Mouse (Mus musculus): ENCODE data around the gene Ybx3.

The Ybx3 gene

DNA sequence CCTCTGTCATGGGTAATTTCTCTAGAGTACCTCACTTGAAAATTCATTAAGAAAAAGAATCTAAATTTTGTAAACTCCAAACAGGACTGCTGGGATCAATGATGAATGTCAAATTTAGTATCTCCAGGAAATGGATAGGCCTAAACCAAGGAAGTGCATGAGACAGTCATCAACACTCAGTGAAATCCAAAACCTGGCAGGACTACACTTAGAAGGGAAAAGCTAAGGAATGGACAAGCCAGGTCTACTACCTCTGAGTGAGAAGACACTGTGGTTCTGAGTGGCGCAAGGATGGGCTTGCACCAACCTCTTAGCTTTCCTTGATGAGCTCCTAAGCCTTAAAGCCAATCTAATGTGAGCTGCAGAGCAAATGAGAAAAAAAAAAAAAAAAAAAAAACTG is 2.8 kb downstream of the Ybx3 start:
- no peak for DNase-seq (ENCODE audit: low spot score in 2 of 2)

GRCm38 (mm10) chr6:131383713-131384330 is 4.5 kb downstream of the Ybx3 start:
- no peak for DNase-seq (ENCODE audit: low spot score in 2 of 2)

GRCm38 (mm10) chr6:131382984-131383337 is 5.3 kb downstream of the Ybx3 start:
- no peak for DNase-seq (ENCODE audit: low spot score in 2 of 2)

DNA sequence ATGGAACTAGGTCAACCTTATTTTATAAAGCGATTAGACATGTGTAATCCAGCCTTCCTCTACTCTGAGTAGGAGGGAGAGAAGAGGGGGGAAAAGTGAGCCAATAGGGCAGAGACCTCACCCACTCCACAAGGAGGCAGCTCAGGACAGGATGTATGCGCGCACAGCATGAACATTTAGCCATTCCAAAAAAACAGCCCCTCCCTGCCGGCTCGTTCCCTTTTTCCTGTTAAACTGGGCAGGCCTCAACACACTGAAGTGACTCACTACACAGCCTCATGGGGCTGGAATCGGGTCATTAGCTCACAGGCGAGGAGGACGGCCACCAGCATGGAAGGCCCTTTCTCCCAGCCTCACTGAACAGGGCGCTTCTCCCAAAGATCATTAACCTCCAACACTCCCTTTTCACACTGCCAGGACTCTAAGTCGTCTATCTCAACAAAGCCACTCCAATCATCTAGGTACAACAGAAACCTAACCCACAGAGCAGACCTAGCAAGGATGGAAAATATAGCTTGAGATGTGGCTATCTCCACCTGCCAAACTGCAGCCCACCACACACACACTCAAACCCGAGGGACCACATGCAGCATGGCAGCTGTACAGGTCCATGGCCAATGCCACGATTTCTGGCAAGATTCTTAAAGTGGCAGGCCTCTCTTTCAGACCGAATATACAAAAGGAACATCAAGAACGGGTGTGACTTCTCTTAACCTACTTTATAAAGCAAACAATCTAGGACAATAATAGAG is 5.9 kb downstream of the Ybx3 start:
- no peak for DNase-seq (ENCODE audit: low spot score in 2 of 2)

DNA sequence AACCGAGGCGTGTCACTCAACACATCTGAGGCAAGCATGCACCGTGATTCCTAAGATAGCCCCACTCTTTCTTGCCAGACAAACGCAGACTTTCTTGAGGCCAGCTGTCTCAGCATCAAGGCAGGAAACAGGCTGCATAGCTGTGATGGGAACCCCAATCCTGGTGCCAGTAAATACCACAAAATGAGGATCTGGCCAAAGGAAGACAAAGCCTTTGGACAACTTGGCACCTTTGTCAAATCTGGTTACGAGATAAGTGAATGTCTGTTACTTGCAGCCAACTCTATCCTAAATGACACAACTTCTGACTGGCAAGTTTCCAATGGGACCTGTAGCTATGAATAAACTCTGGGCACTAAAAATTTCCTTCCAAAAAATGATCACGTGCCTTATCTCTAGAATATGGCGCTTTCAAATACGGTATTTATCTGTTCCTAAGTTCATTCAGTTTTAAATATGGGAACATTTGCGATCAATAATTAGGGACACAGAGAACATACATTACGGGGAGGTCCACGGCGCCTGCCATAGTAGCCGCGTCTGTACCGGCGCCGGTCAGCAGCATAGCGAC is 9.3 kb downstream of the Ybx3 start:
- DNase-seq (ENCODE audit: low spot score in 2 of 2), result no peak

- no peak for DNase-seq (ENCODE audit: low spot score in 2 of 2)
These were observed 10.9 kb downstream of the Ybx3 start for GRCm38 (mm10) chr6:131377378-131377777.

DNA sequence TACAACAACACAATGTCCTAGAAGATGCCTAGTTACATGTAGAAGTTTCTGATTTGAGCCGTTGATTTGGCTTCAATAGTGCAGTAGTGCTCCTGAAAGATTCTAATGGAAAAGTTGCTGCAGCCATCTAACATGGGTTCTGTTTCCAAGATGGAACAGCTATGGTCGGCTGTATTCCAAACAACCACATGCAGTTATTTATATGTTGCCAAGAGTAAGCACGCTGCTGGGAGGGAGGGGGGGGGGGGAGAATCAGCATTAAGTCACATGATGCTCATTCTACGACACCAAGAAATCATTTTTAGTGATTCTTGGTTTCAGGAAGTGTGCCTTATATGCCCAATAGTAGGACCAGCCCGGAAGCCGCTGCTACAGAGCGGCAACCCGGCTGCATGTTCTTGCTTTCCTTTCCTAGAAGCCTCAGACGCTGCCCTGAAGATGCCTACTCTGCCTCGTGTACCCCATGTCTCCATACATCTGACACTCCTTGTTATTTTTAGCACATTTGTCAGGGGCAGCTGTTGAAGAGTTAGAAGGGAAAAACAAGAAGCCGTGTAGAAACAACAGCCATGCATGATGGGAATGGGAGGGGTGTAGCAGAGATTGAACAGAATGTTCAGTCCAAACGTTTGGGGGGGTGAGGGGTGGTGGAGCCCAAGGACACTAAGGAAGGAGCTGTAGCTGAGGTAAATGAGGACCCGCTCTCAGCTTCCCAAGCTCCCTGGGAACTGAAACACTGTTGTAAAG is 13.5 kb downstream of the Ybx3 start:
- no peak for DNase-seq (ENCODE audit: low spot score in 2 of 2)

DNA sequence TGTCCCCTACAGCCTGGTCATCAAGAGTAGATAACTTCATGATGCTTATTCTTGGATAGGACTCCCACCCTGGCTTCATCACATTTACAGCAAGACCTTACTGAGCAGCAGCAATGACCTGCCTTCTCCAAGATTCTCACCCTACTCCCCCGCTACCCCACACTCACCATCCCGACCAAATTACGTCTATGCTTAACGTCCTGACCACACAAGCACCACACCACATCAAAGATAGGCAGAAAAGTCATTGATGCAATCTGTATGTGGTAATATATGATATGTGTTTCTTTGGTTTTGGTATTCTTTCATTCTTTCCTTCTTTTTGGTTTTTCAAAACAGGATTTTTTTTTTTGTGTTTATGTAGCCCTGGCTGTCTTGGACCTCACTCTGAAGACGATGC is 15.1 kb downstream of the Ybx3 start:
- DNase-seq (ENCODE audit: low spot score in 2 of 2), result no peak

- no peak for DNase-seq (ENCODE audit: low spot score in 2 of 2)
These were observed 17.5 kb downstream of the Ybx3 start for GRCm38 (mm10) chr6:131370767-131371166.

- no peak for DNase-seq (ENCODE audit: low spot score in 2 of 2)
These were observed 18.2 kb downstream of the Ybx3 start for GRCm38 (mm10) chr6:131369866-131370616.

GRCm38 (mm10) chr6:131367101-131367500 is 21.2 kb downstream of the Ybx3 start:
- DNase-seq (ENCODE audit: low spot score in 2 of 2), result peak; percentile 23 to 31

DNA sequence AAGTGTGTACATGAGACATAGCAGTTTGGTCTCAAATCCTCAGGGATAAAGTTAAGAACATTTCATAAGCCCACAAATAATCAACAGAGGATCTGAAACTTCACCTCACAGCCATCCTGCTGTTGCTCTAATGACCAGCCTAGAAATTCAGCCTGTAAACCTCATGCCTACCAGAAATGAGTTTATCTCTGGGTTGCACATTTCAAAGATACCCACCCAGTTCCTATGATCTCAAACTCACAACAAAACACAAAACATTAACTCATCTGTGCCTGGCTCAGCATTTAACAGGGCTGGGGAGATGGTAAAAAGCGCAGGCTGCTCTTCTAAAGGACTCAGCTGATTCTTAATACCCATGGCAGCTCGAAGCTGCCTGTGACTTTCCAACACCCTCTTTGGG is 23.9 kb downstream of the Ybx3 start:
- no peak for DNase-seq (ENCODE audit: low spot score in 2 of 2)

- no peak for DNase-seq (ENCODE audit: low spot score in 2 of 2)
These were observed 25.1 kb downstream of the Ybx3 start for GRCm38 (mm10) chr6:131362987-131363765.

- DNase-seq (ENCODE audit: low spot score in 2 of 2), result no peak
These were observed 27.6 kb downstream of the Ybx3 start for GRCm38 (mm10) chr6:131360693-131361092.

- DNase-seq (ENCODE audit: low spot score in 2 of 2), result no peak
These were observed 28.7 kb downstream of the Ybx3 start for GRCm38 (mm10) chr6:131359543-131359942.

GRCm38 (mm10) chr6:131354913-131355312 is 33.4 kb downstream of the Ybx3 start:
- no peak for DNase-seq (ENCODE audit: low spot score in 2 of 2)

DNA sequence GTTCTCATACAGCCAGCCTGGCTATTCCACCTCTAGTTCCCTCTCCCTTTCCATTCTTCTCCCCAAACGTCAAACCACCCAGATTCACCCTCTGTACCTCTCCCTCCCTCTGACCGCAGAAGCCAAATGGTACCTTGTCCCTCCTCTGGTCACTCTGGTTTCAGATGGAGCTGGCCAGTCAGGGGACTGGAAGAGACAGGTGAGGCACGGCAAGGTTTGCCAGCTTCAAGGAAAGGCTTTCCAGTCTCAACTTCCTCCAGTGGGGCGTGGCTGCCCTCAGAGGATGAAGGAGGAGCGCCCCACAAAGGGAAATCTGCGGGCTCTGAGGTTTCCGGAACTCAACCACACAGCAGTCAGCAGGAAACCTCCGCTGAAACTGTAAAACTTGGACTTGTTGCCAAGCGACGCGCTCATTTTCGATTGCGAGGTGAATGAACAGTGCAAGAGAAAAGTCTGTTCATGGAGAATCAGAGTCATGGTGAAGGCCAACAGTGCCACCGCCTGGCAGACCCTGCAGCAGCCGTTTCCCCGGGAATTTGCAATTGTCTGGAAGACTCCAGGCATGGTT is 34.8 kb downstream of the Ybx3 start, which contains the start of gene Styk1:
TSS of gene Styk1 (minus strand) at position 246 of the 568 bp plus-strand sequence.
- DNase-seq (ENCODE audit: low spot score in 2 of 2), result peak; percentile 89 to 91

- no peak for DNase-seq (ENCODE audit: low spot score in 2 of 2)
These were observed 41.2 kb downstream of the Ybx3 start for GRCm38 (mm10) chr6:131347026-131347425.

- no peak for DNase-seq (ENCODE audit: low spot score in 2 of 2)
These were observed 43.9 kb downstream of the Ybx3 start for GRCm38 (mm10) chr6:131344346-131344745.

GRCm38 (mm10) chr6:131340082-131340481 is 48.2 kb downstream of the Ybx3 start:
- DNase-seq (ENCODE audit: low spot score in 2 of 2), result no peak

GRCm38 (mm10) chr6:131339309-131339708 is 49.0 kb downstream of the Ybx3 start:
- no peak for DNase-seq (ENCODE audit: low spot score in 2 of 2)

Data from right cerebral cortex, adult 2 months (tissue).